Mouse (Mus musculus): ENCODE data around the gene Pik3c2b.

Gene Pik3c2b

GRCm38 (mm10) chr1:133074541-133074940 lies 29.1 kb downstream of the Pik3c2b start:
- DNase-seq (ENCODE audit: low read depth, low spot score) = no peak
- H3K27me3 ChIP-seq (ENCODE audit: control insufficient read depth, insufficient read depth, low read length, poor library complexity, severe bottlenecking) = no peaks in the 10 kb centered on the region
- peaks cover 21% of the 10 kb centered on the region for H3K36me3 ChIP-seq (ENCODE audit: control insufficient read depth, insufficient read depth, low read length, poor library complexity, severe bottlenecking)

- H3K27me3 ChIP-seq (ENCODE audit: control insufficient read depth, insufficient read depth, low read length, poor library complexity, severe bottlenecking) = no peaks in the 10 kb centered on the region
- peaks cover 24% of the 10 kb centered on the region for H3K36me3 ChIP-seq (ENCODE audit: control insufficient read depth, insufficient read depth, low read length, poor library complexity, severe bottlenecking)
- no peak for DNase-seq (ENCODE audit: low read depth, low spot score)
Observed at GRCm38 (mm10) chr1:133075651-133076400, 30.4 kb downstream of the Pik3c2b start.

GRCm38 (mm10) chr1:133076681-133077514 lies 31.4 kb downstream of the Pik3c2b start:
- DNase-seq (ENCODE audit: low read depth, low spot score) = no peak
- H3K27me3 ChIP-seq (ENCODE audit: control insufficient read depth, insufficient read depth, low read length, poor library complexity, severe bottlenecking) = no peaks in the 10 kb centered on the region
- peaks cover 24% of the 10 kb centered on the region for H3K36me3 ChIP-seq (ENCODE audit: control insufficient read depth, insufficient read depth, low read length, poor library complexity, severe bottlenecking)

- peaks cover 24% of the 10 kb centered on the region for H3K36me3 ChIP-seq (ENCODE audit: control insufficient read depth, insufficient read depth, low read length, poor library complexity, severe bottlenecking)
- no peaks in the 10 kb centered on the region for H3K27me3 ChIP-seq (ENCODE audit: control insufficient read depth, insufficient read depth, low read length, poor library complexity, severe bottlenecking)
- DNase-seq (ENCODE audit: low read depth, low spot score) = no peak
Observed at GRCm38 (mm10) chr1:133077606-133078337, 32.3 kb downstream of the Pik3c2b start.

- Histone ChIP-seq H3K27me3 (ENCODE audit: control insufficient read depth, insufficient read depth, low read length, poor library complexity, severe bottlenecking) (no peaks in the 10 kb centered on the region), H3K36me3 (ENCODE audit: control insufficient read depth, insufficient read depth, low read length, poor library complexity, severe bottlenecking) (peaks cover 24% of the 10 kb centered on the region)
- DNase-seq (ENCODE audit: low read depth, low spot score) = no peak
Observed at GRCm38 (mm10) chr1:133078338-133078727, 32.9 kb downstream of the Pik3c2b start.

GRCm38 (mm10) chr1:133079509-133079908 lies 34.0 kb downstream of the Pik3c2b start:
- peaks cover 22% of the 10 kb centered on the region for H3K36me3 ChIP-seq (ENCODE audit: control insufficient read depth, insufficient read depth, low read length, poor library complexity, severe bottlenecking)

GRCm38 (mm10) chr1:133080079-133080561 lies 34.7 kb downstream of the Pik3c2b start:
- H3K27me3 ChIP-seq (ENCODE audit: control insufficient read depth, insufficient read depth, low read length, poor library complexity, severe bottlenecking) = no peaks in the 10 kb centered on the region
- peaks cover 18% of the 10 kb centered on the region for H3K36me3 ChIP-seq (ENCODE audit: control insufficient read depth, insufficient read depth, low read length, poor library complexity, severe bottlenecking)
- no peak for DNase-seq (ENCODE audit: low read depth, low spot score)

More at GRCm38 (mm10) chr1:133079509-133079908, 34.0 kb downstream of the Pik3c2b start:
- no peak for DNase-seq (ENCODE audit: low read depth, low spot score)
- H3K27me3 ChIP-seq (ENCODE audit: control insufficient read depth, insufficient read depth, low read length, poor library complexity, severe bottlenecking) = no peaks in the 10 kb centered on the region

GRCm38 (mm10) chr1:133080717-133081116 lies 35.2 kb downstream of the Pik3c2b start:
- no peak for DNase-seq (ENCODE audit: low read depth, low spot score)
- H3K36me3 ChIP-seq (ENCODE audit: control insufficient read depth, insufficient read depth, low read length, poor library complexity, severe bottlenecking) = peaks cover 17% of the 10 kb centered on the region
- no peaks in the 10 kb centered on the region for H3K27me3 ChIP-seq (ENCODE audit: control insufficient read depth, insufficient read depth, low read length, poor library complexity, severe bottlenecking)

- no peaks in the 10 kb centered on the region for H3K27me3 ChIP-seq (ENCODE audit: control insufficient read depth, insufficient read depth, low read length, poor library complexity, severe bottlenecking)
- peaks cover 9% of the 10 kb centered on the region for H3K36me3 ChIP-seq (ENCODE audit: control insufficient read depth, insufficient read depth, low read length, poor library complexity, severe bottlenecking)
- DNase-seq (ENCODE audit: low read depth, low spot score) = peak; percentile 91
Observed at GRCm38 (mm10) chr1:133083003-133083546, 37.6 kb downstream of the Pik3c2b start.

GRCm38 (mm10) chr1:133083942-133084625 lies 38.6 kb downstream of the Pik3c2b start:
- Histone ChIP-seq H3K36me3 (ENCODE audit: control insufficient read depth, insufficient read depth, low read length, poor library complexity, severe bottlenecking) (peaks cover 8% of the 10 kb centered on the region), H3K27me3 (ENCODE audit: control insufficient read depth, insufficient read depth, low read length, poor library complexity, severe bottlenecking) (no peaks in the 10 kb centered on the region)
- DNase-seq (ENCODE audit: low read depth, low spot score) = peak; percentile 72

GRCm38 (mm10) chr1:133084708-133085416 lies 39.4 kb downstream of the Pik3c2b start:
- Histone ChIP-seq H3K36me3 (ENCODE audit: control insufficient read depth, insufficient read depth, low read length, poor library complexity, severe bottlenecking) (peaks cover 13% of the 10 kb centered on the region), H3K27me3 (ENCODE audit: control insufficient read depth, insufficient read depth, low read length, poor library complexity, severe bottlenecking) (no peaks in the 10 kb centered on the region)
- DNase-seq (ENCODE audit: low read depth, low spot score) = peak; percentile 61

GRCm38 (mm10) chr1:133085417-133085742 lies 39.9 kb downstream of the Pik3c2b start:
- DNase-seq (ENCODE audit: low read depth, low spot score) = no peak
- H3K27me3 ChIP-seq (ENCODE audit: control insufficient read depth, insufficient read depth, low read length, poor library complexity, severe bottlenecking) = no peaks in the 10 kb centered on the region
- H3K36me3 ChIP-seq (ENCODE audit: control insufficient read depth, insufficient read depth, low read length, poor library complexity, severe bottlenecking) = peaks cover 15% of the 10 kb centered on the region

GRCm38 (mm10) chr1:133086804-133087203 lies 41.3 kb downstream of the Pik3c2b start:
- DNase-seq (ENCODE audit: low read depth, low spot score) = no peak
- H3K36me3 ChIP-seq (ENCODE audit: control insufficient read depth, insufficient read depth, low read length, poor library complexity, severe bottlenecking) = peaks cover 20% of the 10 kb centered on the region
- H3K27me3 ChIP-seq (ENCODE audit: control insufficient read depth, insufficient read depth, low read length, poor library complexity, severe bottlenecking) = no peaks in the 10 kb centered on the region
